Mouse (Mus musculus) CH12.LX (cell line): Measurements from ENCODE around the gene Ankrd63. TPM values are rescaled to one million over a fixed set of nuclear protein-coding genes. Genes with fewer than 3 reads are reported as not detected.

Source experiments
- DNase-seq: peaks from one replicate; pipeline ENCODE4 v3.0.0-alpha.2; 2013; ENCODE audit errors: extremely low read depth
- H3K27ac ChIP-seq: 2 replicates; pipeline ENCODE4 v1.5.1; 2012; ENCODE audit warnings: low read depth, mild to moderate bottlenecking, control low read depth, moderate library complexity; ENCODE audit not compliant: insufficient read depth
- H3K27me3 ChIP-seq: replicated peaks from 2 replicates; pipeline ENCODE3; 2012; ENCODE audit warnings: inconsistent platforms
- H3K36me3 ChIP-seq, 2 experiments: replicated peaks in 1 of 2; 2 replicates each; pipeline versions ENCODE3 to v1.6.1; 2012; ENCODE audit warnings: inconsistent platforms in 1 of 2, low read length in 1 of 2, mild to moderate bottlenecking in 1 of 2, mixed read lengths in 1 of 2, moderate library complexity in 1 of 2; ENCODE audit not compliant: control insufficient read depth in 1 of 2, insufficient read depth in 1 of 2
- H3K4me1 ChIP-seq, 2 experiments: 2 replicates each; pipeline ENCODE4 v1.6.1; 2012; ENCODE audit warnings: inconsistent platforms in 1 of 2, moderate library complexity in 1 of 2; ENCODE audit not compliant: insufficient read depth in 2 of 2, control insufficient read depth in 1 of 2
- H3K4me2 ChIP-seq: 2 replicates; pipeline ENCODE4 v1.6.1; 2012; ENCODE audit warnings: low read depth, mild to moderate bottlenecking, control low read depth; ENCODE audit not compliant: poor library complexity, insufficient read depth, severe bottlenecking
- H3K4me3 ChIP-seq, 3 experiments: fragments of 150-350 bp in 1 of 3; sonication (generic) in 1 of 3; replicated peaks in 1 of 3; 2 replicates each; pipeline versions ENCODE3 to v1.5.1; 2011 to 2012; ENCODE audit warnings: low read depth in 2 of 3, low read length in 2 of 3, mild to moderate bottlenecking in 2 of 3, moderate library complexity in 2 of 3, control low read depth in 1 of 3, improper control_type of control experiment in 1 of 3, inconsistent platforms in 1 of 3, mixed read lengths in 1 of 3; ENCODE audit not compliant: poor library complexity in 1 of 3
- H3K79me2 ChIP-seq: replicated peaks from 2 replicates; pipeline ENCODE4 v1.6.1; 2012; ENCODE audit warnings: mild to moderate bottlenecking, moderate library complexity; ENCODE audit not compliant: control insufficient read depth, poor library complexity, insufficient read depth, severe bottlenecking; ENCODE audit errors: extremely low read depth
- H3K9ac ChIP-seq: 2 replicates; pipeline ENCODE4 v1.6.1; 2012; ENCODE audit warnings: low read depth, mild to moderate bottlenecking, control low read depth, moderate library complexity; ENCODE audit not compliant: insufficient read depth
- H3K9me3 ChIP-seq: replicated peaks from 2 replicates; pipeline ENCODE3; 2012; ENCODE audit warnings: low read length, inconsistent platforms, mixed read lengths
- BHLHE40 ChIP-seq: IDR thresholded peaks from 2 replicates; pipeline ENCODE4 v1.6.1; 2011; ENCODE audit warnings: mild to moderate bottlenecking, low read depth, low read length, improper control_type of control experiment
- ETS1 ChIP-seq: conservative IDR thresholded peaks from 2 replicates; pipeline ENCODE4 v1.6.1; 2012; ENCODE audit warnings: low read depth, mild to moderate bottlenecking, inconsistent platforms, low read length, improper control_type of control experiment, moderate library complexity
- JUN ChIP-seq: IDR thresholded peaks from 2 replicates; pipeline ENCODE4 v1.6.1; 2011; ENCODE audit warnings: low read depth, mild to moderate bottlenecking, low read length, improper control_type of control experiment, moderate library complexity; ENCODE audit not compliant: insufficient read depth
- MAFK ChIP-seq: IDR thresholded peaks from 2 replicates; pipeline ENCODE4 v1.6.1; 2011; ENCODE audit warnings: low read length, improper control_type of control experiment; ENCODE audit not compliant: insufficient replicate concordance
- MEF2A ChIP-seq: IDR thresholded peaks from 2 replicates; pipeline ENCODE4 v1.6.1; 2014; ENCODE audit warnings: low read depth, mild to moderate bottlenecking, inconsistent platforms, low read length, improper control_type of control experiment, borderline replicate concordance
- MXI1 ChIP-seq: IDR thresholded peaks from 2 replicates; pipeline ENCODE4 v1.6.1; 2011; ENCODE audit warnings: mild to moderate bottlenecking, low read depth, low read length, improper control_type of control experiment
- MYC ChIP-seq: IDR thresholded peaks from 2 replicates; pipeline ENCODE4 v1.6.1; 2011; ENCODE audit warnings: low read depth, mild to moderate bottlenecking, improper control_type of control experiment, low read length
- POLR2AphosphoS2 ChIP-seq: IDR thresholded peaks from 2 replicates; pipeline ENCODE4 v1.6.1; 2011; ENCODE audit warnings: low read depth, low read length, improper control_type of control experiment
- RCOR1 ChIP-seq: conservative IDR thresholded peaks from 2 replicates; pipeline ENCODE4 v1.6.1; 2012; ENCODE audit warnings: low read depth, mild to moderate bottlenecking, inconsistent platforms, low read length, improper control_type of control experiment
- SIN3A ChIP-seq: IDR thresholded peaks from 2 replicates; pipeline ENCODE4 v1.6.1; 2012; ENCODE audit warnings: low read length, improper control_type of control experiment, inconsistent platforms
- SMC3 ChIP-seq: IDR thresholded peaks from 2 replicates; pipeline ENCODE4 v1.6.1; 2011; ENCODE audit warnings: low read depth, low read length, improper control_type of control experiment
- TBP ChIP-seq: conservative IDR thresholded peaks from 2 replicates; pipeline ENCODE4 v1.6.1; 2011; ENCODE audit warnings: low read depth, low read length, improper control_type of control experiment
- TCF12 ChIP-seq: IDR thresholded peaks from 2 replicates; pipeline ENCODE4 v1.6.1; 2014; ENCODE audit warnings: low read depth, mild to moderate bottlenecking, inconsistent platforms, low read length, improper control_type of control experiment
- USF1 ChIP-seq: IDR thresholded peaks from 2 replicates; pipeline ENCODE4 v1.6.1; 2014; ENCODE audit warnings: low read depth, mild to moderate bottlenecking, inconsistent platforms, low read length, improper control_type of control experiment
- ZKSCAN1 ChIP-seq: IDR thresholded peaks from 2 replicates; pipeline ENCODE4 v1.6.1; 2012; ENCODE audit warnings: low read depth, inconsistent platforms, low read length, improper control_type of control experiment, borderline replicate concordance
- ZNF384 ChIP-seq: IDR thresholded peaks from 2 replicates; pipeline ENCODE4 v1.6.1; 2012; ENCODE audit warnings: low read depth, low read length, improper control_type of control experiment, inconsistent platforms
- dilution Hi-C: fragments of 300-500 bp; cut with MboI; formaldehyde crosslinking; loops from 2 replicates; pipeline ENCODE4 v1.14.3; 2020; ENCODE audit warnings: low sequenced_read_pairs; ENCODE audit not compliant: extremely low pct_unique_long_range_greater_than_20kb, extremely low pct_ligation_motif_present
- in situ Hi-C: fragments of 300-500 bp; cut with MboI; formaldehyde crosslinking; loops from 3 replicates; pipeline ENCODE4 v1.14.3; 2019; ENCODE audit warnings: low sequenced_read_pairs, low pct_ligation_motif_present, low pct_unique_long_range_greater_than_20kb, mixed read lengths
- polyA plus RNA-seq: library from polyadenylated mRNA; unstranded; fragments of >175 nt; gene quantifications from 2 replicates; pipeline ENCODE4 v1.2.1, GENCODE M21; 2012; ENCODE audit warnings: low read depth; ENCODE audit not compliant: insufficient read length
- total RNA-seq, 2 experiments: library from RNA; depleted of rRNA; stranded (reverse); fragments of 300-350 nt in 1 of 2; fragments of >200 nt in 1 of 2; gene quantifications; 2 replicates each; pipeline ENCODE4 v1.2.3; 2012 to 2014

Gene Ankrd63
- total and polyA plus RNA-seq, 3 experiments, result 0.07 TPM; not detected in 2

- in situ Hi-C loops (no loop called here), dilution Hi-C loops (no loop called here)
- peaks cover 38 to 75% of the 10 kb centered on the region in 2 experiments for H3K4me1 ChIP-seq
- peak within 1 kb of the TSS; percentile 4; the same call in 1 of the 2 replicates for H3K9ac ChIP-seq
- H3K4me3 ChIP-seq, result peak within 1 kb of the TSS; percentile 10 to 48 (median 39)
- H3K36me3 ChIP-seq, result no peaks in the 10 kb centered on the region
- no peak within 1 kb of the TSS for H3K27ac ChIP-seq
- H3K9me3 ChIP-seq, result no peaks in the 10 kb centered on the region
- DNase-seq, result peak; percentile 42
- peaks cover 7% of the 10 kb centered on the region for H3K27me3 ChIP-seq
- peak within 1 kb of the TSS; percentile 76 for H3K4me2 ChIP-seq
- H3K79me2 ChIP-seq, result no peaks in the 10 kb centered on the region
- TF ChIP-seq ZKSCAN1 (no peak), MEF2A (peak; percentile 81; the same call in 1 of the 2 replicates), MXI1 (peak; percentile 55; the same call in 1 of the 2 replicates), MAFK (no peak), RCOR1 (no peak), MYC (0 out of 2 replicates have a peak, but pooled peaks have one; percentile 27), ZNF384 (peak; percentile 47), BHLHE40 (peak; percentile 65), ETS1 (peak; percentile 78), TBP (no peak), JUN (peak; percentile 63)
- TF ChIP-seq, all 38 proteins: peak for 7
Observed at GRCm38 (mm10) chr2:118662902-118663803, 40.6 kb downstream of the Ankrd63 start, which contains the start of gene Pak6. Gene Pak6, plus strand, starts transcription at chr2:118663303.

- dilution Hi-C loops, result no loop called here
- H3K79me2 ChIP-seq, result no peaks in the 10 kb centered on the region
- H3K27ac ChIP-seq, result no peak overlapping the region
- H3K4me3 ChIP-seq, result no peak overlapping the region
- no peaks in the 10 kb centered on the region for H3K36me3 ChIP-seq
- H3K4me2 ChIP-seq, result no peak overlapping the region
- H3K9ac ChIP-seq, result no peak overlapping the region
- TF ChIP-seq SIN3A, result no peak
- no peak for TF ChIP-seq POLR2AphosphoS2
- TF ChIP-seq USF1, result no peak
- no peak for TF ChIP-seq TCF12
- no peak for TF ChIP-seq SMC3
- H3K27me3 ChIP-seq, result peaks cover 7% of the 10 kb centered on the region
- in situ Hi-C loops, result no loop called here
- H3K4me1 ChIP-seq, result peaks cover 42 to 81% of the 10 kb centered on the region in 2 experiments
- DNase-seq, result no peak
- H3K9me3 ChIP-seq, result no peaks in the 10 kb centered on the region
Observed at GRCm38 (mm10) chr2:118661891-118662290, 41.9 kb downstream of the Ankrd63 start.
